Mouse (Mus musculus) gastrocnemius, adult 8-10 months (tissue): ENCODE measurements at regions not wholly inside any gene's neighbourhood (a gene's known extent, or its start where the extent isn't known, plus 50 kb on each side); places are given as distances from the start of the nearest gene placed in this dataset.

Experiments
- DNase-seq, 2 experiments: peaks; one replicate each; pipeline ENCODE4 v3.0.0; 2022; ENCODE audit warnings: low spot score in 2 of 2

- no peak for DNase-seq
Measured at GRCm38 (mm10) chr13:71359112-71359511, 517.5 kb upstream of the Adamts16 start.

GRCm38 (mm10) chr13:71350787-71351186, 509.2 kb upstream of the Adamts16 start:
- no peak for DNase-seq

GRCm38 (mm10) chr13:71342921-71343320, 501.3 kb upstream of the Adamts16 start:
- no peak for DNase-seq

GRCm38 (mm10) chr13:71338700-71339099, 497.1 kb upstream of the Adamts16 start:
- no peak for DNase-seq

- no peak for DNase-seq
Measured at GRCm38 (mm10) chr13:71334925-71335324, 493.3 kb upstream of the Adamts16 start.

GRCm38 (mm10) chr13:71333146-71333545, 491.5 kb upstream of the Adamts16 start:
- no peak for DNase-seq

- no peak for DNase-seq
Measured at GRCm38 (mm10) chr13:71330321-71330720, 488.7 kb upstream of the Adamts16 start.

GRCm38 (mm10) chr13:71327802-71328753, 486.5 kb upstream of the Adamts16 start:
- DNase-seq = no peak

- DNase-seq = no peak
Measured at GRCm38 (mm10) chr13:71320489-71320888, 478.9 kb upstream of the Adamts16 start.

GRCm38 (mm10) chr13:71303956-71304355, 462.3 kb upstream of the Adamts16 start:
- DNase-seq = no peak

GRCm38 (mm10) chr13:71275991-71276390, 434.4 kb upstream of the Adamts16 start:
- DNase-seq = no peak

GRCm38 (mm10) chr13:71274139-71274538, 432.5 kb upstream of the Adamts16 start:
- no peak for DNase-seq

- no peak for DNase-seq
Measured at GRCm38 (mm10) chr13:71273485-71273884, 431.9 kb upstream of the Adamts16 start.

GRCm38 (mm10) chr13:71273067-71273466, 431.5 kb upstream of the Adamts16 start:
- no peak for DNase-seq

GRCm38 (mm10) chr13:71272431-71272830, 430.8 kb upstream of the Adamts16 start:
- DNase-seq = no peak

- DNase-seq = no peak
Measured at GRCm38 (mm10) chr13:71271727-71272418, 430.3 kb upstream of the Adamts16 start.

GRCm38 (mm10) chr13:71270370-71270769, 428.8 kb upstream of the Adamts16 start:
- DNase-seq = no peak

GRCm38 (mm10) chr13:71269496-71269895, 427.9 kb upstream of the Adamts16 start:
- no peak for DNase-seq

- DNase-seq = no peak
Measured at GRCm38 (mm10) chr13:71263315-71263878, 421.8 kb upstream of the Adamts16 start.

- DNase-seq = no peak
Measured at GRCm38 (mm10) chr13:71262575-71263295, 421.1 kb upstream of the Adamts16 start.

- DNase-seq = no peak
Measured at GRCm38 (mm10) chr13:71254016-71254415, 412.4 kb upstream of the Adamts16 start.
